Mouse (Mus musculus): ENCODE results near the gene Ube3a.

GRCm38 (mm10) chr7:59230304-59230703 is 1.8 kb downstream of the Ube3a start:
- no peak for TF ChIP-seq POLR2A (IDR thresholded peaks at IDR 0.05; ENCODE audit: low read depth, low read length)
- no peak for TF ChIP-seq CTCF (IDR thresholded peaks at IDR 0.05; ENCODE audit: extremely low read depth, insufficient read depth, insufficient read length, insufficient replicate concordance)
